Mouse (Mus musculus) G1E (cell line): ENCODE results near the gene Gm15217. TPM values are rescaled to one million over a fixed set of nuclear protein-coding genes. Genes with fewer than 3 reads are reported as not detected.

Source experiments
- ATAC-seq: 2 replicates; pipeline ENCODE4 v1.8.0; 2016; ENCODE audit warnings: mild to moderate bottlenecking; ENCODE audit not compliant: insufficient number of reproducible peaks, poor library complexity, low FRiP score, severe bottlenecking; ENCODE audit errors: extremely low read depth
- DNase-seq: peaks from one replicate; pipeline ENCODE4 v3.0.0; 2012; ENCODE audit warnings: low spot score
- H3K27me3 ChIP-seq: 2 replicates; pipeline ENCODE4 v1.6.1; 2012; ENCODE audit warnings: mild to moderate bottlenecking, low read length, inconsistent platforms; ENCODE audit not compliant: insufficient read depth
- H3K36me3 ChIP-seq: replicated peaks from 2 replicates; pipeline ENCODE3; 2012; ENCODE audit warnings: mild to moderate bottlenecking, inconsistent platforms
- H3K4me1 ChIP-seq: 2 replicates; pipeline ENCODE4 v1.6.1; 2012; ENCODE audit warnings: low read depth, low read length, inconsistent platforms, mixed read lengths; ENCODE audit not compliant: insufficient read depth
- H3K4me3 ChIP-seq: 2 replicates; pipeline ENCODE4 v1.5.1; 2012; ENCODE audit warnings: low read depth, mild to moderate bottlenecking, inconsistent platforms, low read length, moderate library complexity, mixed read lengths
- H3K9me3 ChIP-seq: replicated peaks from 2 replicates; pipeline ENCODE4 v1.6.1; 2012; ENCODE audit warnings: inconsistent platforms
- CTCF ChIP-seq: IDR thresholded peaks from 2 replicates; pipeline ENCODE4 v1.5.1; 2012; ENCODE audit warnings: low read depth, low read length, inconsistent platforms, mixed read lengths
- GATA1 ChIP-seq: IDR thresholded peaks from 2 replicates; pipeline ENCODE4 v1.6.1; 2012; ENCODE audit warnings: borderline replicate concordance, low read length, inconsistent platforms, mixed read lengths
- GATA2 ChIP-seq: IDR thresholded peaks from 2 replicates; pipeline ENCODE4 v1.6.1; 2012; ENCODE audit warnings: low read depth, low read length, inconsistent platforms, borderline replicate concordance
- POLR2AphosphoS5 ChIP-seq: IDR thresholded peaks from 2 replicates; pipeline ENCODE4 v1.6.1; 2012; ENCODE audit warnings: low read depth, low read length, inconsistent platforms; ENCODE audit not compliant: insufficient replicate concordance
- TAL1 ChIP-seq: conservative IDR thresholded peaks from 2 replicates; pipeline ENCODE4 v1.6.1; 2012; ENCODE audit warnings: low read depth, low read length, inconsistent platforms, mixed read lengths
- polyA plus RNA-seq: library from polyadenylated mRNA; stranded (reverse); fragments of >175 nt; gene quantifications from 2 replicates; pipeline ENCODE4 v1.2.3, GENCODE M21; 2012
- total RNA-seq, 2 experiments: library from RNA; stranded (forward) in 1 of 2; stranded (reverse) in 1 of 2; fragments of 200-1000 nt in 1 of 2; fragments of >200 nt in 1 of 2; fragmentation: Nextera tagmentation in 1 of 2; gene quantifications; 2 replicates each; pipeline ENCODE4 v1.2.3; 2014 to 2017

Gene Gm15217
- total and polyA plus RNA-seq, 3 experiments, result not detected

- ATAC-seq, result no peak
- no peaks in the 10 kb centered on the region for H3K36me3 ChIP-seq
- no peaks in the 10 kb centered on the region for H3K9me3 ChIP-seq
- no peak overlapping the region for H3K4me3 ChIP-seq
- H3K27me3 ChIP-seq, result peaks cover 17% of the 10 kb centered on the region
- TF ChIP-seq POLR2AphosphoS5, result no peak
- no peak for TF ChIP-seq GATA2
- TF ChIP-seq TAL1, result no peak
- TF ChIP-seq GATA1, result no peak
- no peak for TF ChIP-seq CTCF
- H3K4me1 ChIP-seq, result peaks cover 2% of the 10 kb centered on the region; the same call in 1 of the 2 replicates
- DNase-seq, result no peak
Measured at GRCm38 (mm10) chr14:46409016-46409415, 29.8 kb downstream of the Gm15217 start.

DNA sequence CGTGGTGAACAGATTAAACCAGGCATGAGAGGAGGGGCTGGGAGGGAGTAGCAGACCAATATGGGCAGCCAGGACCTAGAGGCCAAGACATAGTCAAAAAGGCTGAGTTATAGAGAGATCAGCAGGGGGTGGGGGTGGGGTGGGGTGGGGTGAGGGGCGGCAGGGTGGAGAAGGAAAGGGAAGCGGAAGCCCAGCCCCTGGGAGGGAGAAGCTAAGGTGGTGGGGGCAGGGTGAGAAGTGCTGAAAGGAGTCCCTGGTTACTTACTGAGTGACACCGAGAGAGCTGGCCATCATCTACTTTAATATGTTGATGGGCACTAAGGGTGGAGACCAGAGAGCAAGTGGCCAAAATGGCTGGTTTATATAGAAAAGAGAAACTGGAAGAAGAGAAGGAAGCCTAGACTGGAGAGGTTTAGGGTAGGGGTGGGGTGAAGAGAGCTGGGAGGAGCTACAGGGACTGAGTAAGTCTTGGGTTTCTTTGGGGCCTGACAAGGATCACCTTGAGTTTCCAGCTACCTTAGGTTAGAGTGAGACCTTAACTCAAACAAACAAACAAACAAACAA, 31.4 kb downstream of the Gm15217 start:
- no peak for ATAC-seq
- DNase-seq, result no peak
- H3K9me3 ChIP-seq, result no peaks in the 10 kb centered on the region
- H3K27me3 ChIP-seq, result peaks cover 11% of the 10 kb centered on the region
- no peaks in the 10 kb centered on the region for H3K36me3 ChIP-seq
- TF ChIP-seq GATA2 (no peak), CTCF (no peak), TAL1 (no peak), POLR2AphosphoS5 (no peak)
- peaks cover 2% of the 10 kb centered on the region; the same call in 1 of the 2 replicates for H3K4me1 ChIP-seq
- no peak overlapping the region for H3K4me3 ChIP-seq

- Histone ChIP-seq H3K9me3 (no peaks in the 10 kb centered on the region), H3K27me3 (peaks cover 11% of the 10 kb centered on the region), H3K4me1 (peaks cover 2% of the 10 kb centered on the region; the same call in 1 of the 2 replicates), H3K36me3 (no peaks in the 10 kb centered on the region), H3K4me3 (no peak overlapping the region)
- TF ChIP-seq CTCF (no peak), POLR2AphosphoS5 (no peak), TAL1 (no peak), GATA2 (no peak), GATA1 (no peak)
- ATAC-seq (no peak), DNase-seq (no peak)
Measured at GRCm38 (mm10) chr14:46412497-46413000, 33.3 kb downstream of the Gm15217 start.

DNA sequence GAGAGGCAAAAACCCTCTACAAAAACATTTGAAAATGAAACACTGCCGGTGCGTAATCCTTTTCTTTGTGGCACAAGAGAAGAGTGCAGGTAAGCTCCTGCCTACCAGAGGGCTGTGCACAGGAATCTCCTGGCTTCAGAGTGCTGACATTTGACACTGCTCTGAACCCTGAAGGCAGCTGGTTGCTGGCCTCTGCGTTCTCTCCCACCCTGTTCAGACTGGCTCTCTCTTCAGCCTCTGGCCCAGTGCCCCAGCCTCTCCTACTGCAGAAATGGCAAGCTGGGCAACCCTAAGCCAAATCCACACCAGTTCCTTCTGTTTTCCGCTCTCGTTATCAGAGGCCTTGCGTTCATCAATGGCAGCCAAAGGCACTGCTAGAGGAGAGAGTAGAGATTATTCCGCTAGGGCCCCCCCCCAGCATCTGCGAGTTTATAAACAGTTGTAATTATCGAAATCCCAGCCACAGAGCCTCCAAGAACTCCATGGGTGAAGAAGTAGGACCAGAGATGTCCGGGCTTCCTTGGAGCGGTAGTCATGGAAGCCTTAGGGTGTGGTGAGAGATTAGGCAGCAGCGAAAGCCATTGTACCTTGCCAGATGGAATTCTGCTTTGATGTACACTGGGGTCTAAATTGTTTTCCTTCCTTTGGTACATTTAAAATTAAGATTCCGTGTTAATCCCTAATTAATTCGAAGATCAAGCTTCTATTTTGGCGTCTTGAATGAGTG, 39.3 kb downstream of the Gm15217 start:
- H3K4me3 ChIP-seq, result no peak overlapping the region

GRCm38 (mm10) chr14:46419269-46419668, 40.1 kb downstream of the Gm15217 start:
- Histone ChIP-seq H3K9me3 (no peaks in the 10 kb centered on the region), H3K4me1 (no peaks in the 10 kb centered on the region), H3K36me3 (no peaks in the 10 kb centered on the region), H3K4me3 (no peak overlapping the region), H3K27me3 (peaks cover 4% of the 10 kb centered on the region; the same call in 1 of the 2 replicates)
- ATAC-seq (no peak), DNase-seq (no peak)
- TF ChIP-seq TAL1, result no peak
- TF ChIP-seq CTCF, result no peak
- no peak for TF ChIP-seq POLR2AphosphoS5
- TF ChIP-seq GATA1, result no peak
- TF ChIP-seq GATA2, result no peak

More for the DNA sequence above, 39.3 kb downstream of the Gm15217 start:
- DNase-seq (no peak), ATAC-seq (no peak)
- Histone ChIP-seq H3K4me1 (no peaks in the 10 kb centered on the region), H3K36me3 (no peaks in the 10 kb centered on the region), H3K27me3 (peaks cover 4% of the 10 kb centered on the region; the same call in 1 of the 2 replicates), H3K9me3 (no peaks in the 10 kb centered on the region)
- TF ChIP-seq CTCF, result no peak
- TF ChIP-seq GATA2, result no peak
- no peak for TF ChIP-seq TAL1
- no peak for TF ChIP-seq GATA1
- no peak for TF ChIP-seq POLR2AphosphoS5

DNA sequence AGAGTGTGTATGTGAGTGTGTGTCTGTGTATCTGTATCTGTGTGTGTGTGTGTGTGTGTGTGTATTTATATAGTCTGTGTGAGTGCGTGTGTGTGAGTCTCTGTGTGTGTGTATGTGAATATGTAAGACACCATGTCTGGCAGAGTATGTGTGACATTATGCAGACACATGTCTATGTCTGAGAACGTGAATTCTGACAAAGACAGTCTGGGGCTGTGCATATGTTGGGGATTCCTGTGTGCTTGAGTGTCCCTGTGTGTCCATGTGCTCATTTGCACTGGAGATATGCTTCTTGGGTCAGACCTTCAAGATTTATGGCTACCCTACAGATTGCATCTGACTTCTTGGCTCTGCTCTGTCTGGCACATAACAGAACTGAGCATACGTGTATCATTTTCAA, 42.6 kb downstream of the Gm15217 start:
- no peak overlapping the region for H3K4me3 ChIP-seq
- TF ChIP-seq GATA2 (no peak), POLR2AphosphoS5 (no peak), GATA1 (no peak), CTCF (no peak)
- DNase-seq (no peak), ATAC-seq (no peak)
- no peaks in the 10 kb centered on the region for H3K4me1 ChIP-seq
- no peaks in the 10 kb centered on the region for H3K36me3 ChIP-seq
- H3K27me3 ChIP-seq, result peaks cover 7% of the 10 kb centered on the region; the same call in 1 of the 2 replicates
- H3K9me3 ChIP-seq, result no peaks in the 10 kb centered on the region
